Mouse (Mus musculus): Measurements from ENCODE around the gene Adora2a. TPM values are rescaled to one million over a fixed set of nuclear protein-coding genes. Genes with fewer than 3 reads are reported as not detected.
"Not testable (repeated sequence)": the region's sequence is repeated elsewhere in the genome, so short reads cannot be mapped to it uniquely, and the experiment has no call there.

Adora2a gene
- polyA plus RNA-seq, 1 experiment from 2014 or later: 5.2 TPM

DNA sequence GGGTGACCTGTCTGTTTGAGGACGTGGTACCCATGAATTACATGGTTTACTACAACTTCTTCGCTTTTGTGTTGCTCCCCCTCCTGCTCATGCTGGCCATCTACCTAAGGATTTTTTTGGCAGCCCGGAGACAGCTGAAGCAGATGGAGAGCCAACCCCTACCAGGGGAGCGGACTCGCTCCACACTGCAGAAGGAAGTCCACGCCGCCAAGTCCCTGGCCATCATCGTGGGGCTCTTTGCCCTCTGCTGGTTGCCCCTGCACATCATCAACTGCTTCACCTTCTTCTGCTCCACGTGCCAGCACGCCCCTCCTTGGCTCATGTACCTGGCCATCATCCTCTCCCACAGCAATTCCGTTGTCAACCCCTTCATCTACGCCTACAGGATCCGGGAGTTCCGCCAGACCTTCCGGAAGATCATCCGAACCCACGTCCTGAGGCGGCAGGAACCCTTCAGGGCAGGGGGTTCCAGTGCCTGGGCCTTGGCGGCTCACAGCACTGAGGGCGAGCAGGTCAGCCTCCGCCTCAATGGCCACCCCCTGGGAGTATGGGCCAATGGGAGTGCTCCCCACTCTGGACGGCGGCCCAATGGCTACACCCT lies 16.6 kb downstream of the Adora2a start:
- 95% methylated on average over 23 of the region's 23 CpGs for WGBS
- no peak overlapping the region for H3K4me2 ChIP-seq (ENCODE audit: low read length)
- no peak overlapping the region for H3K9ac ChIP-seq (ENCODE audit: low read depth, low read length)
- no peaks in the 10 kb centered on the region for H3K36me3 ChIP-seq (ENCODE audit: insufficient read depth, low read length)
- ATAC-seq (replicated peaks; ENCODE audit: low FRiP score, low read depth) (0 out of 2 replicates have a peak, but pooled peaks have one; percentile 10), DNase-seq (ENCODE audit: low spot score) (no peak)
- no peak overlapping the region for H3K27ac ChIP-seq
- TF ChIP-seq CTCF (IDR thresholded peaks at IDR 0.05; ENCODE audit: low read depth): no peak
- no peaks in the 10 kb centered on the region for H3K9me3 ChIP-seq (replicated peaks; ENCODE audit: low read length)
- no peaks in the 10 kb centered on the region for H3K4me1 ChIP-seq (replicated peaks; ENCODE audit: insufficient read depth, low read length)
- H3K27me3 ChIP-seq (ENCODE audit: insufficient read depth, low read length): no peaks in the 10 kb centered on the region
- H3K4me3 ChIP-seq (replicated peaks; ENCODE audit: low read depth, low read length): no peak overlapping the region

DNA sequence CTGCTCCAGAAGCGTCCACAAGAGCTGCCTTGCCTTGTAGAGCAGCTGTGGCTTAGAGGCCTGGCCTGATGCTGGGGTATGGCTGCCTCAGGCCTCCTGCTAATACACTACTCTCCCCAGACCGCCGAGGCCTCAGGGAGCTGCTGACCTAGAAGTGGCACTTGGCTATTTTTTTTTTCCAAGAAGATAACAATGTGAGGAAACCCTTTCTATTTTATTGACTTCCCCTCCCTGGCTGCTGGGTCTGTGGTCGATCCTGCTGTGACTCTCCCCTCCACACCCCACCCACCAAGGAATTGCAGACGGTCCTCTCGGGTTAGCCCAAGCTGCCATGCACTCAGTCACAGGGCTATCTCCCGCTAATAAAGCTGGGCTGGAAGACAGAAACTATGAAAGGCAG lies 17.5 kb downstream of the Adora2a start:
- H3K4me1 ChIP-seq (replicated peaks; ENCODE audit: insufficient read depth, low read length): no peaks in the 10 kb centered on the region
- TF ChIP-seq CTCF (IDR thresholded peaks at IDR 0.05; ENCODE audit: low read depth): no peak
- H3K27ac ChIP-seq: no peak overlapping the region
- DNase-seq (ENCODE audit: low spot score): no peak
- no peaks in the 10 kb centered on the region for H3K36me3 ChIP-seq (ENCODE audit: insufficient read depth, low read length)
- H3K4me3 ChIP-seq (replicated peaks; ENCODE audit: low read depth, low read length): no peak overlapping the region
- ATAC-seq (replicated peaks; ENCODE audit: low FRiP score, low read depth): no peak
- no peak overlapping the region for H3K4me2 ChIP-seq (ENCODE audit: low read length)
- H3K27me3 ChIP-seq (ENCODE audit: insufficient read depth, low read length): no peaks in the 10 kb centered on the region
- no peak overlapping the region for H3K9ac ChIP-seq (ENCODE audit: low read depth, low read length)
- no peaks in the 10 kb centered on the region for H3K9me3 ChIP-seq (replicated peaks; ENCODE audit: low read length)
- WGBS: 62% methylated on average over 7 of the region's 7 CpGs

DNA sequence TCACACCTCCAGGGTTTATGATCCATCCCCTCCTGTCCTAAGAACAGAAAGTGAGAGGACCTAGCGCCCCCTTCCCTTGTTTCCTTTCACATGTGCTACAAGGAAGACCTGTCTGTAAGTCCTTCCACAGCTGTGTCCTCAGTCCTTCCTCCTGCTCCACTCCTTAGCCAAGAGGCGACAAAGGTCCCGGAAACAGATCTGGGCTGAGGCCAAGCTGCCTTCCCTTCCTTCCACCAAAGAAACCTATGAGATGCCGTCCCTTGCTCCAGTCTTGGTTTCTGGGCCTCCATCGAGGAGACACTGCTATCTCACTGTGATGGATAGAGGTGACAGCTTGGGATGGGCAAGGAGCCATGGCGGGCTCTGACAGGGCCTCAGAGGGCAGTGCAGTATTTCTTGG lies 18.4 kb downstream of the Adora2a start:
- no peak overlapping the region for H3K4me3 ChIP-seq (replicated peaks; ENCODE audit: low read depth, low read length)
- H3K4me1 ChIP-seq (replicated peaks; ENCODE audit: insufficient read depth, low read length): no peaks in the 10 kb centered on the region
- no peak overlapping the region for H3K4me2 ChIP-seq (ENCODE audit: low read length)
- H3K27ac ChIP-seq: no peak overlapping the region
- 78% methylated on average over 6 of the region's 6 CpGs for WGBS
- H3K36me3 ChIP-seq (ENCODE audit: insufficient read depth, low read length): no peaks in the 10 kb centered on the region
- H3K27me3 ChIP-seq (ENCODE audit: insufficient read depth, low read length): no peaks in the 10 kb centered on the region
- no peak for DNase-seq (ENCODE audit: low spot score)
- no peak for TF ChIP-seq CTCF (IDR thresholded peaks at IDR 0.05; ENCODE audit: low read depth)
- H3K9ac ChIP-seq (ENCODE audit: low read depth, low read length): no peak overlapping the region
- H3K9me3 ChIP-seq (replicated peaks; ENCODE audit: low read length): no peaks in the 10 kb centered on the region
- ATAC-seq (replicated peaks; ENCODE audit: low FRiP score, low read depth): no peak

DNA sequence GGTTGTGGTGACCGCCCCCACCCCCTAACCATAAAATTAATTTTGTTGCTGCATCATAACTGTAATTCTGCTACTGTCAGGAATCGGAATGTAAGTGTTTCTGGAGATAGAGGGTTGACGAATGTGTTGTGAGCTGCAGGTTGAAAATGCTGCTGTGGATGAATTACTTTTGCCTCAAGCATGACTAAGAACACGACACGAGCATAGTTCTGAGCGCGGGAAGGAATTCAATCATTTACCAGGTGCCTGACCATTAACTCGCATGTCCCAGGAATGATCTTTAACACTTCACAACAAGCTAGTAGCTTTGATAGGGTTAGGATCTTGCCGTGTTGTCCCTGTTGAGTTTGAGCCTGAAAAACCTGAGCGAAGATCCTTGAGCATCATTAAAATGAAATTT lies 20.6 kb downstream of the Adora2a start:
- no peak overlapping the region for H3K27ac ChIP-seq
- TF ChIP-seq CTCF (IDR thresholded peaks at IDR 0.05; ENCODE audit: low read depth): no peak
- DNase-seq (ENCODE audit: low spot score): peak; percentile 29
- no peak for ATAC-seq (replicated peaks; ENCODE audit: low FRiP score, low read depth)
- H3K4me2 ChIP-seq (ENCODE audit: low read length): no peak overlapping the region
- WGBS: 53% methylated on average over 10 of the region's 10 CpGs
- no peak overlapping the region for H3K9ac ChIP-seq (ENCODE audit: low read depth, low read length)
- no peaks in the 10 kb centered on the region for H3K36me3 ChIP-seq (ENCODE audit: insufficient read depth, low read length)
- H3K4me1 ChIP-seq (replicated peaks; ENCODE audit: insufficient read depth, low read length): no peaks in the 10 kb centered on the region
- no peaks in the 10 kb centered on the region for H3K9me3 ChIP-seq (replicated peaks; ENCODE audit: low read length)
- H3K4me3 ChIP-seq (replicated peaks; ENCODE audit: low read depth, low read length): no peak overlapping the region
- no peaks in the 10 kb centered on the region for H3K27me3 ChIP-seq (ENCODE audit: insufficient read depth, low read length)

DNA sequence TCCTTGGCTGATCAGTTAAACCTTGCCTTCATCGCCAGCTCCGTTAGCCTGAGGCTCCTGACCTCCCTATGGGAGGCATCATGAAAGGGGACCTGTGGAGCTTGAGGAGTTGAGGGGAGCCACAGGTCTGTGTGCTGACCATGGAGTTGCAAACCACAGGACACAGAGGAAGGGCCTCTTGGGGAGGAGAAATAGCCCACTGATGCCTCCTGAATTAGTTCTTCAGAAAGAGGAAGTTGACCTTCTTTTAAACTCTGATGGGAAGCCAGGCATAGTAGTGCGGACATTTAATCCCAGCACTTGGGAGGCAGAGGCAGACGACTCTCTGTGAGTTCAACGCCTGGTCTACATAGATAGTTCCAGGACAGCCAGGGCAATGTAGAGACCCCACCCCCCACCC lies 22.2 kb downstream of the Adora2a start:
- Histone ChIP-seq H3K36me3 (ENCODE audit: insufficient read depth, low read length) (no peaks in the 10 kb centered on the region), H3K4me2 (ENCODE audit: low read length) (no peak overlapping the region), H3K27ac (no peak overlapping the region), H3K4me1 (replicated peaks; ENCODE audit: insufficient read depth, low read length) (no peaks in the 10 kb centered on the region), H3K9me3 (replicated peaks; ENCODE audit: low read length) (no peaks in the 10 kb centered on the region), H3K9ac (ENCODE audit: low read depth, low read length) (no peak overlapping the region), H3K27me3 (ENCODE audit: insufficient read depth, low read length) (no peaks in the 10 kb centered on the region), H3K4me3 (replicated peaks; ENCODE audit: low read depth, low read length) (no peak overlapping the region)
- TF ChIP-seq CTCF (IDR thresholded peaks at IDR 0.05; ENCODE audit: low read depth): no peak
- DNase-seq (ENCODE audit: low spot score) (no peak), ATAC-seq (replicated peaks; ENCODE audit: low FRiP score, low read depth) (no peak)
- WGBS: 81% methylated on average over 5 of the region's 5 CpGs

DNA sequence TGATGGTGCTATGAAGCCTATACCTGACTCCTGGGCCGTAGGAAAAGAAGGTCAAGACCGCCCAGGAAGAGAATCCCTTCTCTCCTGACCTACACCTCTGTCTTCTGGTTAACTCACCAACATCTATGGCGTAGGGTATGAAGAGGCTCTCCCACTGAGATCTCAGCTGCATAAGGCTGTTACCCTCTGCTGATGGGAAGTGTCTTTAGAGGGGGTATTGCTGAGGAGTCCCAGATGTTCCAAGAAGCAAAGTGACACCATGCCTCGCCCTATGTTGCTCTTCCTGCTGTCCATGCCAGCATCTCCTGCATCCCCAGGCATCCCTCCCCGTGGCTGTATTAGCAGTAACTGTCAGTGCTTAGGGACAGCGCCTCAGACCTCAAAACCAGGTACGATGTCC lies 22.7 kb downstream of the Adora2a start:
- DNase-seq (ENCODE audit: low spot score): no peak
- ATAC-seq (replicated peaks; ENCODE audit: low FRiP score, low read depth): no peak
- Histone ChIP-seq H3K27me3 (ENCODE audit: insufficient read depth, low read length) (no peaks in the 10 kb centered on the region), H3K4me1 (replicated peaks; ENCODE audit: insufficient read depth, low read length) (no peaks in the 10 kb centered on the region), H3K36me3 (ENCODE audit: insufficient read depth, low read length) (no peaks in the 10 kb centered on the region), H3K4me3 (replicated peaks; ENCODE audit: low read depth, low read length) (no peak overlapping the region), H3K4me2 (ENCODE audit: low read length) (no peak overlapping the region), H3K9me3 (replicated peaks; ENCODE audit: low read length) (no peaks in the 10 kb centered on the region), H3K9ac (ENCODE audit: low read depth, low read length) (no peak overlapping the region), H3K27ac (no peak overlapping the region)
- WGBS: 82% methylated on average over 7 of the region's 7 CpGs
- TF ChIP-seq CTCF (IDR thresholded peaks at IDR 0.05; ENCODE audit: low read depth): no peak

DNA sequence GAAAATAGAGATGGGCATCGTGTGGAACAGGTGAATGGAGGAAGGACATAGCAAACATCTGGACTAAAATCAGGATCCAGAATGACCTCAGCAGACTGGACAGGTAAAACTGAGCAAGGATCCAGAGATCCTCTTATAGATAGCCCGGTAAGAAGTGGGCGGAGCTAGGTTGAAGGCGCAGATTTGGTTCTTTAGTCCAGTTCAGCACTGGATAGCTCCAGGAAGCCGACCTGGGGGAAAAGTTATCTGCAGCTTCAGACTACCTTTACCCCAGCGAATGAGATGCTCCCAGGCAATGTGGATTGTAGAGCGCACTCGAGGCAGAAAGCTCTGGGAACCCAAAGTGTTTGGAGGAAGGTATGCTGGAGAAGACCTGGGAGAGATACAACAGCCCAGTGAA lies 25.3 kb downstream of the Adora2a start:
- DNase-seq (ENCODE audit: low spot score) (peak; percentile 50), ATAC-seq (replicated peaks; ENCODE audit: low FRiP score, low read depth) (no peak)
- 42% methylated on average over 8 of the region's 8 CpGs for WGBS
- H3K9me3 ChIP-seq (replicated peaks; ENCODE audit: low read length): no peaks in the 10 kb centered on the region
- H3K4me3 ChIP-seq (replicated peaks; ENCODE audit: low read depth, low read length): no peak overlapping the region
- TF ChIP-seq CTCF (IDR thresholded peaks at IDR 0.05; ENCODE audit: low read depth): no peak
- no peaks in the 10 kb centered on the region for H3K36me3 ChIP-seq (ENCODE audit: insufficient read depth, low read length)
- no peak overlapping the region for H3K4me2 ChIP-seq (ENCODE audit: low read length)
- H3K9ac ChIP-seq (ENCODE audit: low read depth, low read length): no peak overlapping the region
- no peak overlapping the region for H3K27ac ChIP-seq
- no peaks in the 10 kb centered on the region for H3K4me1 ChIP-seq (replicated peaks; ENCODE audit: insufficient read depth, low read length)
- H3K27me3 ChIP-seq (ENCODE audit: insufficient read depth, low read length): no peaks in the 10 kb centered on the region

DNA sequence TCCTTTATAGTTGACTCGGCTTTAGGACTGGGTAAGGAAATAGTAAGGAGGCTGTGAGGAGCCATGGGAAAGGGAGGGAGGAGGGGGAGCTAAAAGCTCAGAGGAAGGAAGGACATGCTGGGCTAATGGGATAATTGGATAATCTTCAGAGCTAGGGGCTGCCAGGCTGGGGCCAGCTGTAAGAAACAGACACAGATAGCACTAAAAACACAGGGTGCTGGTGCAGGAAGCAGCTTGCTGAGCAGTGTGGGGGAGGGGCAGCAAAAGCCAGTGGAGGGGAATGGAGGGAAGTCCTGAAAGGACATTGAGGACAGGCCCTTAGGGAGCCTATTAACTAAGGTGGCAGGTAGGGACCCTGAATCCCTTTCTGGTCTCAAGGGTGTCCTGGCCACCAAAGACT lies 27.9 kb downstream of the Adora2a start:
- not testable (repeated sequence) for H3K4me1 ChIP-seq (replicated peaks; ENCODE audit: insufficient read depth, low read length); H3K36me3 ChIP-seq (ENCODE audit: insufficient read depth, low read length); DNase-seq (ENCODE audit: low spot score); H3K4me3 ChIP-seq (replicated peaks; ENCODE audit: low read depth, low read length); ATAC-seq (replicated peaks; ENCODE audit: low FRiP score, low read depth); H3K9ac ChIP-seq (ENCODE audit: low read depth, low read length); H3K27me3 ChIP-seq (ENCODE audit: insufficient read depth, low read length); H3K4me2 ChIP-seq (ENCODE audit: low read length); H3K9me3 ChIP-seq (replicated peaks; ENCODE audit: low read length); H3K27ac ChIP-seq
- WGBS: 50% methylated on average over 1 of the region's 1 CpGs
